Mouse (Mus musculus) intestine, embryonic 16.5 days (tissue): ENCODE data around the gene Eno1. TPM values are rescaled to one million over a fixed set of nuclear protein-coding genes. Genes with fewer than 3 reads are reported as not detected.
"Not testable (repeated sequence)": the region's sequence is repeated elsewhere in the genome, so short reads cannot be mapped to it uniquely, and the experiment has no call there.

Source experiments
- ATAC-seq: fragments of 200-750 bp; cut with Nextera tagmentation; 2 replicates; pipeline ENCODE4 v1.8.0; 2017; ENCODE audit warnings: moderate TSS enrichment, moderate library complexity
- H3K27ac ChIP-seq: fragments of 300-500 bp; sonication (generic); 2 replicates; pipeline ENCODE4 v1.5.1; 2014; ENCODE audit warnings: mild to moderate bottlenecking, low read length
- H3K27me3 ChIP-seq: fragments of 300-500 bp; sonication (generic); replicated peaks from 2 replicates; pipeline ENCODE4 v1.6.1; 2014; ENCODE audit warnings: low read length, control low read depth, mixed read lengths; ENCODE audit not compliant: control insufficient read depth, insufficient read depth
- H3K36me3 ChIP-seq: fragments of 300-500 bp; sonication (generic); 2 replicates; pipeline ENCODE4 v1.6.1; 2014; ENCODE audit warnings: low read length, control low read depth; ENCODE audit not compliant: control insufficient read depth, insufficient read depth
- H3K4me1 ChIP-seq: fragments of 300-500 bp; sonication (generic); 2 replicates; pipeline ENCODE4 v1.6.1; 2014; ENCODE audit warnings: low read length, control low read depth, mixed read lengths; ENCODE audit not compliant: control insufficient read depth, insufficient read depth
- H3K4me2 ChIP-seq: fragments of 300-500 bp; sonication (generic); 2 replicates; pipeline ENCODE4 v1.6.1; 2014; ENCODE audit warnings: low read depth, low read length, control low read depth
- H3K4me3 ChIP-seq: fragments of 300-500 bp; sonication (generic); 2 replicates; pipeline ENCODE4 v1.5.1; 2014; ENCODE audit warnings: mild to moderate bottlenecking, low read length
- H3K9ac ChIP-seq: fragments of 300-500 bp; sonication (generic); 2 replicates; pipeline ENCODE4 v1.6.1; 2014; ENCODE audit warnings: low read depth, low read length
- H3K9me3 ChIP-seq: fragments of 300-500 bp; sonication (generic); 2 replicates; pipeline ENCODE4 v1.6.1; 2016; ENCODE audit warnings: low read length, control low read depth; ENCODE audit not compliant: control insufficient read depth
- WGBS: fragments of 180-500 bp; shearing (Covaris S2); extraction: QIAGEN DNeasy Blood & Tissue Kit; methylation state at CpG from one replicate; pipeline ENCODE4 v1.1.7; 2014; 5-methylcytosine and 5-hydroxymethylcytosine counted together
- polyA plus RNA-seq: library from polyadenylated mRNA; unstranded; fragments of >200 nt; fragmentation: Nextera tagmentation; extraction: Ambion mirVana; gene quantifications from 2 replicates; pipeline ENCODE4 v1.2.1, GENCODE M21; 2015

Eno1 gene
- polyA plus RNA-seq, 1 experiment from 2014 or later, result 2,067 TPM

- no peak overlapping the region for H3K9ac ChIP-seq
- no peaks in the 10 kb centered on the region for H3K27me3 ChIP-seq
- 84% methylated on average over 33 of the region's 33 CpGs for WGBS
- peaks cover 31% of the 10 kb centered on the region for H3K4me1 ChIP-seq
- no peak for ATAC-seq
- H3K4me2 ChIP-seq, result no peak overlapping the region
- H3K27ac ChIP-seq, result no peak overlapping the region
- H3K36me3 ChIP-seq, result no peaks in the 10 kb centered on the region
- no peak overlapping the region for H3K4me3 ChIP-seq
- H3K9me3 ChIP-seq, result no peaks in the 10 kb centered on the region
These were observed 32.4 kb downstream of the Eno1 start for GRCm38 (mm10) chr4:150268674-150269653.

GRCm38 (mm10) chr4:150269679-150270078, 33.2 kb downstream of the Eno1 start:
- Histone ChIP-seq H3K4me1 (peaks cover 31% of the 10 kb centered on the region), H3K9ac (peak overlapping the region; percentile 7; the same call in 1 of the 2 replicates), H3K4me2 (no peak overlapping the region), H3K4me3 (no peak overlapping the region), H3K27me3 (no peaks in the 10 kb centered on the region), H3K9me3 (no peaks in the 10 kb centered on the region), H3K36me3 (no peaks in the 10 kb centered on the region), H3K27ac (peak overlapping the region; percentile 58)
- no peak for ATAC-seq
- 31% methylated on average over 7 of the region's 7 CpGs for WGBS

DNA sequence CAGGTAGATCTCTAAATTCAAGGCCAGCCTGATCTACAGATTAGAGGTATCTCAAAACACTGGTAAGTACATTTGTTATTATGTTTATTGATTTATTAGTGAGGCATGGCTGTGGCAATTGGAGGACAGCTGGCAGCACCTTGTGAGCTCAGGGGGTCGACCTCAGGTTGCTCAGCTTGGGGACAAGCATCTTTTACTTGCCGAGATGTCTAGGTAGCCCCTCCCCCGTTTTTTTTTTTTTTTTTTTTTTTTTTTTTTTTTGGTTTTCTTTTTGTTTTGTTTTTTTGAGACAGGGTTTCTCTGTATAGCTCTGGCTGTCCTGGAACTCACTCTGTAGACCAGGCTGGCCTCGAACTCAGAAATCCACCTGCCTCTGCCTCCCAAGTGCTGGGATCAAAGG, 34.2 kb downstream of the Eno1 start:
- H3K4me2 ChIP-seq, H3K9me3 ChIP-seq, H3K9ac ChIP-seq, H3K36me3 ChIP-seq, ATAC-seq, H3K4me3 ChIP-seq, H3K27ac ChIP-seq, H3K27me3 ChIP-seq: not testable (repeated sequence)
- 78% methylated on average over 4 of the region's 4 CpGs for WGBS
- peaks cover 31% of the 10 kb centered on the region for H3K4me1 ChIP-seq

DNA sequence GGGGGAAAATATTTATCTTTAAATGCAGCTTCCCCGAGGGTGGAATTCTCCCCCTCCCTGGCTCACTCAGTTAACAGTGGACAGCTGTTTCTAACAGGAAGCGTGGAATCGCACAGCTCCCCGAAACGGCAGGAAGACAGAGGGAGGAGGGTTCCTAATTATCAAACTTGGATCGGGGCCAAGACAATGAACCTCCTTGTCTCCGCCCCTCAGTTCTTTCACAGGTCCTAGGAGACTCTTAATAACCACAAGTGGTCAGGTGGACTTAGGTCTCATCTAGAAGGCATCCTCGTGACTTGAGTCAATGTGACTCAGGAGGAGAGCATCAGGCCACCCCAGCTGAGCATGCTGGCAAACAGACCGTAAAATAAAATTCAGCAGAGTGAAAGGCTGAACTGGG, 36.2 kb downstream of the Eno1 start:
- Histone ChIP-seq H3K4me3 (no peak overlapping the region), H3K9ac (peak overlapping the region; percentile 2; the same call in 1 of the 2 replicates), H3K4me1 (peaks cover 31% of the 10 kb centered on the region), H3K36me3 (no peaks in the 10 kb centered on the region), H3K9me3 (no peaks in the 10 kb centered on the region), H3K27me3 (no peaks in the 10 kb centered on the region), H3K4me2 (peak overlapping the region; percentile 37), H3K27ac (peak overlapping the region; percentile 88)
- 3% methylated on average over 9 of the region's 9 CpGs for WGBS
- peak; percentile 93 for ATAC-seq

DNA sequence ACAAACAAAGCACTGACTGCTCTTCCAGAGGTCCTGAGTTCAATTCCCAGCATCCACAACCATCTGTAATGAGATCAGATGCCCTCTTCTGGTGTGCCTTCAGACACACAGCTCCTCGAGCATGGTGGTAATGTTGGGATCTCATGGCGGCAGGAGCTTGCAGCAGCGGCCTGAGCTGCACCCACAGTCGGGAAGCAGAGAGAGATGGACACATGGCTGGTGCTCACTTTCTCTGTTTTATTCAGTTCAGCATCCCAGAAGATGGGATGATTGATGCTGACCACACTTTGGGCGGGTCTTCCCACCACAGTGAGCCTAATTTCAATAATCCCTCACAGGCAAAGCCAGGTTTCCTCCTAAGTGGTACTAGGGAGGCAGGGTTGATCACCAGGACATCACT, 39.0 kb downstream of the Eno1 start:
- no peak for ATAC-seq
- no peak overlapping the region for H3K9ac ChIP-seq
- no peaks in the 10 kb centered on the region for H3K36me3 ChIP-seq
- H3K27me3 ChIP-seq, result no peaks in the 10 kb centered on the region
- 89% methylated on average over 5 of the region's 5 CpGs for WGBS
- no peaks in the 10 kb centered on the region for H3K9me3 ChIP-seq
- H3K4me1 ChIP-seq, result peaks cover 17% of the 10 kb centered on the region
- no peak overlapping the region for H3K4me3 ChIP-seq
- no peak overlapping the region for H3K4me2 ChIP-seq
- no peak overlapping the region for H3K27ac ChIP-seq

DNA sequence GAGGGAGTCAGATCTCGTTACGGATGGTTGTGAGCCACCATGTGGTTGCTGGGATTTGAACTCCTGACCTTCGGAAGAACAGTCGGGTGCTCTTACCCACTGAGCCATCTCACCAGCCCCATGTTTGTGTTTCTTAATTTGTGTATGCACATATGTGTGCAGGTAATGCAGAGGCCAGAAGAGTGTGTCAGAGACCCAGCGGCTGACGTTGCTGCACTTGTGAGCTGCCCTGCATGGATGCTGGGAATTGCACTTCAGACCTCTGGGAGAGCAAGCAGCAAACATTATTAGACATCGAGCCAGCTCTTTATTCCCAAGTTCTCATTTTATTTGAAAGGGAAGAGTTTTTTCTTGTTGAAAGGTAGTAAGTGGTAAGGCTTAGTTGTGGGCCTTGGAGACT, 42.8 kb downstream of the Eno1 start:
- not testable (repeated sequence) for H3K4me2 ChIP-seq, H3K4me3 ChIP-seq
- 90% methylated on average over 5 of the region's 7 CpGs for WGBS

GRCm38 (mm10) chr4:150280002-150280401, 43.5 kb downstream of the Eno1 start:
- Histone ChIP-seq H3K9me3 (no peaks in the 10 kb centered on the region), H3K36me3 (no peaks in the 10 kb centered on the region), H3K4me2 (no peak overlapping the region), H3K4me3 (no peak overlapping the region), H3K9ac (no peak overlapping the region), H3K27ac (peak overlapping the region; percentile 99; the same call in 1 of the 2 replicates), H3K27me3 (no peaks in the 10 kb centered on the region), H3K4me1 (peaks cover 12% of the 10 kb centered on the region)
- 62% methylated on average over 2 of the region's 2 CpGs for WGBS
- no peak for ATAC-seq

More for the DNA sequence above, 42.8 kb downstream of the Eno1 start:
- not testable (repeated sequence) for H3K27me3 ChIP-seq, ATAC-seq, H3K36me3 ChIP-seq, H3K27ac ChIP-seq, H3K9me3 ChIP-seq, H3K9ac ChIP-seq
- peaks cover 12% of the 10 kb centered on the region for H3K4me1 ChIP-seq

GRCm38 (mm10) chr4:150280459-150280858, 43.9 kb downstream of the Eno1 start:
- Histone ChIP-seq H3K9me3 (no peaks in the 10 kb centered on the region), H3K27me3 (no peaks in the 10 kb centered on the region), H3K4me3 (peak overlapping the region; percentile 97), H3K9ac (peak overlapping the region; percentile 51; the same call in 1 of the 2 replicates), H3K4me2 (peak overlapping the region; percentile 65), H3K27ac (peak overlapping the region; percentile 99), H3K36me3 (no peaks in the 10 kb centered on the region), H3K4me1 (peaks cover 12% of the 10 kb centered on the region)
- no peak for ATAC-seq
- 37% methylated on average over 4 of the region's 4 CpGs for WGBS

- Histone ChIP-seq H3K4me3 (peak within 1 kb of the TSS; percentile 97), H3K27me3 (no peaks in the 10 kb centered on the region)
These were observed 44.7 kb downstream of the Eno1 start, which contains the start of gene Rere for GRCm38 (mm10) chr4:150281018-150281761. Gene Rere, plus strand, starts transcription at chr4:150281646.

More at GRCm38 (mm10) chr4:150281018-150281761, 44.7 kb downstream of the Eno1 start, which contains the start of gene Rere:
- H3K27ac ChIP-seq, result peak within 1 kb of the TSS; percentile 99
- ATAC-seq, result peak; percentile 99
- WGBS, result under 1% methylated on average over 60 of the region's 60 CpGs
- H3K4me2 ChIP-seq, result peak within 1 kb of the TSS; percentile 66
- no peaks in the 10 kb centered on the region for H3K9me3 ChIP-seq
- H3K9ac ChIP-seq, result peak within 1 kb of the TSS; percentile 99
- peaks cover 12% of the 10 kb centered on the region for H3K4me1 ChIP-seq
- no peaks in the 10 kb centered on the region for H3K36me3 ChIP-seq
